Mouse (Mus musculus) stomach, postnatal 0 days (tissue): ENCODE measurements around the gene Fntb. TPM values are rescaled to one million over a fixed set of nuclear protein-coding genes. Genes with fewer than 3 reads are reported as not detected.
A peak's percentile ranks its signal among the peaks of the same experiment; 100 is the strongest.

Experiments
- ATAC-seq: fragments of 200-750 bp; cut with Nextera tagmentation; 2 replicates; pipeline ENCODE4 v1.8.0; 2017; ENCODE audit not compliant: low FRiP score, low TSS enrichment
- DNase-seq: peaks from one replicate; pipeline ENCODE4 v3.0.0-alpha.2; 2016; ENCODE audit warnings: low spot score
- H3K27ac ChIP-seq: fragments of 300-500 bp; sonication (generic); replicated peaks from 2 replicates; pipeline ENCODE4 v1.5.1; 2014; ENCODE audit warnings: mild to moderate bottlenecking, control low read depth
- H3K27me3 ChIP-seq: fragments of 300-500 bp; sonication (generic); 2 replicates; pipeline ENCODE4 v1.6.1; 2014; ENCODE audit warnings: low read length; ENCODE audit not compliant: control insufficient read depth, insufficient read depth
- H3K36me3 ChIP-seq: fragments of 300-500 bp; sonication (generic); 2 replicates; pipeline ENCODE4 v1.6.1; 2014; ENCODE audit warnings: low read length, mixed read lengths; ENCODE audit not compliant: control insufficient read depth, insufficient read depth
- H3K4me1 ChIP-seq: fragments of 300-500 bp; sonication (generic); replicated peaks from 2 replicates; pipeline ENCODE4 v1.6.1; 2014; ENCODE audit warnings: antibody characterized with exemption; ENCODE audit not compliant: control insufficient read depth, insufficient read depth
- H3K4me2 ChIP-seq: fragments of 300-500 bp; sonication (generic); replicated peaks from 2 replicates; pipeline ENCODE4 v1.6.1; 2014; ENCODE audit warnings: low read depth, mild to moderate bottlenecking, control low read depth, moderate library complexity
- H3K4me3 ChIP-seq: fragments of 300-500 bp; sonication (generic); 2 replicates; pipeline ENCODE4 v1.5.1; 2014; ENCODE audit warnings: low read depth, low read length, control low read depth
- H3K9ac ChIP-seq: fragments of 300-500 bp; sonication (generic); 2 replicates; pipeline ENCODE4 v1.6.1; 2014; ENCODE audit warnings: mild to moderate bottlenecking, low read length, control low read depth, mixed read lengths
- H3K9me3 ChIP-seq: fragments of 300-500 bp; sonication (generic); 2 replicates; pipeline ENCODE4 v1.6.1; 2016; ENCODE audit warnings: low read length; ENCODE audit not compliant: control insufficient read depth
- CTCF ChIP-seq: IDR thresholded peaks from 2 replicates; pipeline ENCODE4 v1.5.1; 2016; ENCODE audit warnings: antibody characterized with exemption, low read depth, mild to moderate bottlenecking, moderate library complexity
- EP300 ChIP-seq: optimal IDR thresholded peaks from 2 replicates; pipeline ENCODE3; 2016; ENCODE audit warnings: antibody characterized with exemption
- WGBS: fragments of 180-500 bp; shearing (Covaris S2); extraction: QIAGEN DNeasy Blood & Tissue Kit; methylation state at CpG from one replicate; pipeline ENCODE4 v1.1.7; 2014; 5-methylcytosine and 5-hydroxymethylcytosine counted together
- polyA plus RNA-seq: library from polyadenylated mRNA; unstranded; fragments of >200 nt; fragmentation: Nextera tagmentation; extraction: Ambion mirVana; gene quantifications from 2 replicates; pipeline ENCODE4 v1.2.1, GENCODE M21; 2015

Fntb gene
- polyA plus RNA-seq, 1 experiment from 2014 or later = 22.4 TPM

DNA sequence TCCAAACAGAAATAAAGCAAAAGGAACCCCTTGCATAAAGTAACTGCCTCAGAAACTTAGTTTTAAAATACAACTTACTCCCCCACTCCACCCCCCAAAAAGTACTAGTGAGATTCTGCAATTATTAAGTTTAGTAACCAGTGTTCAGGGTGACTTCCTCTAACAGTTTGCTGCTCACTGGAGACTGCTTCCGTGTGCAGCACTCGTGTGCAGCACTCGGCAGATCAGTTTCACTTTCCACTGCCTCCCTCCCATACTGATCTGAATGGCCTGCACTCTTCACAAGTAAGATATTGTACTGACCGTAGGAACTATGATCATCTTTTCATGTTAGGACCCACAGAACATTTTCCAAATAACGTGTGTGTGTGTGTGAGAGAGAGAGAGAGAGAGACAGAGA is 192.3 kb downstream of the Fntb start:
- 65% methylated on average over 5 of the region's 5 CpGs for WGBS
- Histone ChIP-seq H3K36me3 (peaks cover 7% of the 10 kb centered on the region), H3K4me2 (0 out of 2 replicates have a peak overlapping the region, but pooled peaks have one; percentile 18), H3K4me1 (0 out of 2 replicates have a peak, but pooled peaks cover 6% of the 10 kb centered on the region), H3K27ac (peak overlapping the region; percentile 49), H3K9me3 (no peaks in the 10 kb centered on the region), H3K9ac (no peak overlapping the region), H3K27me3 (no peaks in the 10 kb centered on the region), H3K4me3 (no peak overlapping the region)
- DNase-seq = no peak
- no peak for ATAC-seq
- TF ChIP-seq EP300 = no peak
- TF ChIP-seq CTCF = no peak

DNA sequence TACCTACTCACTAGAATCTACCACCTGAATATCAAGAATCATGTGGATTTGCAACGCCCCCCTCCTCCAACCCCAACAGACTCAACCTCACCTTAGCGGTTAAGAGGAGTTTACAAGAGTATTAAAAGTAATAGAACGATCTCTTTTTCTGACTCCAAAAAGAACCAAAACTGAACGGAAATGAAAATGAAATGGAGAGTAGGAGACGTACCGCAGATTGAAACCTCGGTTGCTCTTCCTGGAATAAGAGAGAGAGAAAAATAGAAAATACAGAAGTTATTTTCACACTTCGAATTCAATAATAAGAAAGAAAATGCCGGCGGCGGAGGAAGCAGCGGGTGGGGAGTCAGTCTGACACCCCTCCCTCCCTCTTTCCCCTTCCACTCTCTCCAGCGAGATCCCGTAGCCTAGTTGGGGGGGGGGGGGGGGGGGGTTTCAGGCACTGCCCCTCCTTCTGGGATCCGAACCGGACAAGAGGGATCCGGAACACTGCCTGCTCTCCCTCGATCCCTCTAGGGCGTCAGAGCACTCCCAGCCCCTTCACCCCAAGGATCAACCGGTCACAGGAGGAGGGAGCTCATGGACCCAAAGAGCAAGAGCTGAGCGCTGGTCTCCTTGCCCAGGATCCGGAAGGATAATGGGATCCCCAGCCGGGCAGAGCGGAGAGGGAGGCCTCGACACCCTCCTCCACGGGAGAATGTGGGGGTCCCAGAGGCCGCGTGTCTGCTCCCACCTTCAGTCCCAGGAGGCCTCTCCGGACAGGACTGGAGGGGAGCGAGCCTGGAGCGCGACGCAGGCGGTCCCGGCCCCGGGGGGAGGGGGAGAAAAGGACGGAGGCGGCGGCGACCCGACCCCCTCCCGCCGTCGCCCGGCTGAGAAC is 195.9 kb downstream of the Fntb start:
- 5% methylated on average over 29 of the region's 45 CpGs for WGBS

DNA sequence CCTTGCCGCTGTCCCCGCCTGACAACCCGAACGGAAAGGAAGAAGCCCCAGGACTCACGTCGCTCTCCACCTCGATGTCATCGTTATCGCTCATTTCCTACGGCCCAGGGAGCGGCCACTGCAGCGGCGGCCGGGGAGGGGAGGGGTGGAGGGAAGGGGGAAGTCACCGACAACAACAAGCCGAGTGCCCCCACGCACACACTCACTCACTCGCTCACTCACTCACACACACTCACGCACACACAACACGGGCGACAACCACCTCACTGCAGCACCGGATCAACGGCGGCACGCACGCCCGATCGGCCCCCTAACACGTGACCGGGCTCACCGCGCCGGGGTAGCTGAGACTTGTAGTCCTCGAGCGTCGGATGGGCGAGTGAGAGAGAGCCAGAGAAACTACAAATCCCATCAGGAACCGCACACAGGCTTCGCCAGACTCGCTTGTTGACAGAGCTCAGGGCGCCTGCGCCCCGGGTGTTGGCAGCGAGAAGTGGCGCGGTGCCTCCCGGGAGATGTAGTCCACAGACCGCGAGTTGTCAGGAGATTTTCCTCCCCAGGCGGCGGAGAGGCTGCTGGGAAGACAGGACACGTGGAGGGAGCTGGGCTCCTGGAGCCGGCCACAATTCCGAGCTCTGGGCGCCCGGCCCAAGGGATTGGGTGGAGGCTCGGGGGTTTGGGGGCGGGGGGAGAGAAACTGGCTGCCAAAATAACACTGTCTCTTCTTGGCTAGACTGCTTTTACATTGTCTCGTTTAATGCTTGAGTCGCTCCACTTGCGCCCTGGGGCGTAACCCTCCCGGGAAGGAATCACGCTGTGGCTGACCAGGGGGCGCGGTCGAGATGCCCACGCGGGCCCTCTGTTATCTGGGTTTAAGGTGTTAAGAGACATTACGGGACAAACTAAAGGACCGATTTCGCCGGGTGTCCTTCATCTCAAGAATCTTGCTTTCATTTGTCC is 196.8 kb downstream of the Fntb start, which contains the start of gene Max:
Gene Max, minus strand, starts transcription at position 270 of the 960 bp plus-strand sequence.
- WGBS = under 1% methylated on average over 67 of the region's 73 CpGs
- Histone ChIP-seq H3K4me3 (peak within 1 kb of the TSS; percentile 91), H3K27me3 (no peaks in the 10 kb centered on the region), H3K9me3 (no peaks in the 10 kb centered on the region), H3K4me2 (peak within 1 kb of the TSS; percentile 81), H3K4me1 (no peaks in the 10 kb centered on the region), H3K9ac (peak within 1 kb of the TSS; percentile 90), H3K36me3 (no peaks in the 10 kb centered on the region), H3K27ac (peak within 1 kb of the TSS; percentile 81)
- DNase-seq = peak; percentile 99
- TF ChIP-seq EP300 (no peak), CTCF (peak; percentile 3; the same call in 1 of the 2 replicates)
- ATAC-seq = peak; percentile 99

More for the DNA sequence above, 195.9 kb downstream of the Fntb start:
- 0 out of 2 replicates have a peak, but pooled peaks cover 1% of the 10 kb centered on the region for H3K36me3 ChIP-seq
- TF ChIP-seq EP300 (no peak), CTCF (no peak)
- no peaks in the 10 kb centered on the region for H3K27me3 ChIP-seq
- H3K9me3 ChIP-seq = no peaks in the 10 kb centered on the region
- DNase-seq (peak; percentile 45), ATAC-seq (peak; percentile 19)
- peak overlapping the region; percentile 81 for H3K4me2 ChIP-seq
- peak overlapping the region; percentile 81 for H3K27ac ChIP-seq
- peak overlapping the region; percentile 90 for H3K9ac ChIP-seq
- H3K4me1 ChIP-seq = no peaks in the 10 kb centered on the region
- peak overlapping the region; percentile 91 for H3K4me3 ChIP-seq

DNA sequence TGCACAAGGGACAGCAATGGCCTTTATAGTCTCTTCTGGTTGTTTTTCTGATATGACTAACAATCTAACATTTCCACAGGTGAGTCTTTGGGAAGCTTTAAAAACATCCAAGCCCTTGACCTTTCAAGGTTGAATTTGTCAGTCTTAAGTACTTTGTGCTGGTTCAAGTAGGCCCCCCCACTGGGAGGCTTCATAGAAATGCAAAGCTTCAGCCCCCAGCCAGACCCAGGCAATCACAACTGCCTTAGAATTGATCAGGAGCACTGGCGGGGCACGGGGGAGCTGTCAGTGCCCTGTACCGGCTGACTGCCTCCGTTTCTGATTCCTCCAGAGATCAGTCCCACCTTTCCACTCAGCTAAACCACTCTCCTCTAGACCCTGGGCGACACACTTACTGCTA is 199.7 kb downstream of the Fntb start:
- DNase-seq (no peak), ATAC-seq (no peak)
- WGBS = 49% methylated on average over 5 of the region's 5 CpGs
- Histone ChIP-seq H3K4me2 (no peak overlapping the region), H3K9me3 (no peaks in the 10 kb centered on the region), H3K4me3 (no peak overlapping the region), H3K27me3 (no peaks in the 10 kb centered on the region), H3K27ac (no peak overlapping the region), H3K9ac (no peak overlapping the region), H3K4me1 (no peaks in the 10 kb centered on the region), H3K36me3 (no peaks in the 10 kb centered on the region)
- TF ChIP-seq CTCF (no peak), EP300 (no peak)

DNA sequence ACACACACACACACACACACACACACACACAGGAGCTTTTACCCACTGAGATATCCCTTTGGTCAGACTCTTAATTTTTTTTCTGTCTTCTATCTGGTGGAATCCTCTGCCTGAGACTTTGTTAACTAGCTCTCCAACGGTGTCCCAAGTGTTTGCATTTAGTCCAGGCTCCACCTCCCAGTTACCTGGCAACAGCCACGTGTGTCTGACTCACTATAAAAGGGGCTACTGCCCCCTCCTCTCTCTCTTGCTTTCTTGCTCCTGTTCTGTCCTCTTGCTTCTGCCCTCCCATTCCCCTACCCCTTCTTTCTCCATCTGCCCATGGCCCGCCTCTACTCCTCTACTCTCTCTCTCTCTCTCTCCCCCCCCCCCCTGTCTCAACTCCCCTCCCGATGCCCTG is 200.5 kb downstream of the Fntb start:
- Histone ChIP-seq H3K27me3 (no peaks in the 10 kb centered on the region), H3K4me3 (no peak overlapping the region), H3K4me1 (no peaks in the 10 kb centered on the region), H3K36me3 (no peaks in the 10 kb centered on the region), H3K4me2 (no peak overlapping the region), H3K9ac (no peak overlapping the region), H3K27ac (no peak overlapping the region), H3K9me3 (no peaks in the 10 kb centered on the region)
- no peak for DNase-seq
- TF ChIP-seq CTCF (no peak), EP300 (no peak)
- WGBS = 26% methylated on average over 4 of the region's 4 CpGs
- no peak for ATAC-seq

Other genes starting within 250 kb of the Fntb start
- gene Plekhg3, start 234.7 kb upstream of the Fntb start, polyA plus RNA-seq = 5.7 and 6.4 TPM in 2 replicates
- 0.29 and 0.30 TPM in 2 replicates for gene Sptb, start 55.0 kb upstream of the Fntb start, polyA plus RNA-seq
- 161 and 163 TPM in 2 replicates for gene Churc1, start 51 bp upstream of the Fntb start, polyA plus RNA-seq
- 217 and 236 TPM in 2 replicates for gene Gpx2, start 30.0 kb downstream of the Fntb start, polyA plus RNA-seq
- gene Rab15, start 57.3 kb downstream of the Fntb start, polyA plus RNA-seq = 24.0 and 27.2 TPM in 2 replicates
- gene Max, start 196.6 kb downstream of the Fntb start, polyA plus RNA-seq = 11.4 TPM in 2 replicates